10 mouse cellular contexts compared by ENCODE assay signal in the genomic region with DNA sequence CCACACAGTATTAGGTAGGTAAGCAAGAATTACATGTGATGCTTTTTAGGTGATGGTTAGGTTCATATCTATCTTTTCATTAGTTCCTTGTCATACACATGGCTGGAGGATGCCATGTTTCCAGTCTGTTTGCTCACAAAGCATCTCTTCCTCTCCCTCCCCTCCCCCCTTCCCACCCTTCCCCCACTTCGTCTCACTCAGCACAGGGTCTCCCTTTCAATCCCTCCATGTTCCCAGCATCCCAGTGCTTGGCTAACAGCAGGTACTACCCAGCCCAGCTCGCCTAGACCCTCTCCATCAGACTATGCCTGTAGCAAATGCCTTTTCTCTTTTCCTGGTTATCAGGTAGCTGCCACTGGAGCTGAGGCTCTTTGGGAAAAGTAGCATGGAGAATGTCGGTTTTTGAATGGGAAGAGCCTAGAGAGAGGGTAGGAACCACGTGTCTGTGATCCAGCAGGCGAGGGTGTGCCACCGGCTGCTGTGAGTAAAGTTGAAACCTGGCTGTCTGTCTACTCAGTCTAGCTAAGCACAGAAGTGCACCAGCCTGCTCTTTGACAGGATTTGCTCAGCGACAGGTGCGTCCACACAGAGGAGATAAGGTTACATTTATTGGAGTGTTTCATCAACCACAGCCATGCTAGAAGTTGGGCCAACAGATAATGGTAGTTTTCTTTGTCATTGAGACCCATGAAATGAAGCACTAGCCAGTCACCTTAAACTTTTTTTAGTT.
DNase-seq lines count a peak whose midpoint lies in the region; ATAC-seq and TF ChIP-seq lines count a peak whose summit lies in the region.
"Had no signal": no experiment of that assay in that cellular context is flagged by ENCODE, and none has a peak within 500 bp of the region (broad histone marks: within the 10 kb centered on the region; RNA-seq: fewer than 3 reads in every experiment).

No protein-coding gene starts in this region.

- DNase-seq in kidney, postnatal 4 days, result no peak
- no peak for DNase-seq in hindbrain, embryonic 14.5 days (ENCODE audit: low spot score)
- no peak for DNase-seq in yolk sac, embryonic 10.5 days (ENCODE audit: low spot score)
- no peak for DNase-seq in ovary, adult 18-20 months (ENCODE audit: low spot score)
- DNase-seq in urinary bladder, postnatal 36 days (ENCODE audit: low spot score in 2 of 2), result no peak
- DNase-seq: B cell, adult 2 months had no signal

- H3ac ChIP-seq in myocyte (ENCODE audit: control insufficient read depth, insufficient read length), result no peak overlapping the region

- no peak overlapping the region for H3K9ac ChIP-seq in kidney, embryonic 14.5 days (ENCODE audit: low read depth, low read length)
- no peak overlapping the region for H3K9ac ChIP-seq in embryonic facial prominence, embryonic 12.5 days
- no peak overlapping the region for H3K9ac ChIP-seq in hindbrain, embryonic 14.5 days
- H3K9ac ChIP-seq: liver, embryonic 12.5 days had no signal

- H3K27me3 ChIP-seq in kidney, embryonic 14.5 days (ENCODE audit: control insufficient read depth, insufficient read depth, low read length), result no peaks in the 10 kb centered on the region
- H3K27me3 ChIP-seq in embryonic facial prominence, embryonic 12.5 days, result no peaks in the 10 kb centered on the region
- H3K27me3 ChIP-seq in hindbrain, embryonic 14.5 days (ENCODE audit: control insufficient read depth, insufficient read depth, low read length), result no peaks in the 10 kb centered on the region
- H3K27me3 ChIP-seq in myocyte (ENCODE audit: control insufficient read depth, insufficient read depth, insufficient read length), result no peaks in the 10 kb centered on the region
- H3K27me3 ChIP-seq: liver, embryonic 12.5 days had no signal

- no peaks in the 10 kb centered on the region for H3K36me3 ChIP-seq in kidney, embryonic 14.5 days (ENCODE audit: control insufficient read depth, insufficient read depth, low read length)
- H3K36me3 ChIP-seq in embryonic facial prominence, embryonic 12.5 days, result no peaks in the 10 kb centered on the region
- no peaks in the 10 kb centered on the region for H3K36me3 ChIP-seq in hindbrain, embryonic 14.5 days (replicated peaks; ENCODE audit: control insufficient read depth, insufficient read depth)
- H3K36me3 ChIP-seq in myocyte (ENCODE audit: control insufficient read depth, insufficient read depth), result no peaks in the 10 kb centered on the region
- H3K36me3 ChIP-seq: liver, embryonic 12.5 days had no signal

- 0 out of 2 replicates have a peak, but pooled peaks have one; percentile 23 for ATAC-seq in kidney, embryonic 14.5 days (ENCODE audit: low FRiP score, low TSS enrichment)
- 0 out of 2 replicates have a peak, but pooled peaks have one; percentile 56 for ATAC-seq in embryonic facial prominence, embryonic 12.5 days (ENCODE audit: insufficient number of reproducible peaks, insufficient read depth, low FRiP score, low TSS enrichment)
- 0 out of 2 replicates have a peak, but pooled peaks have one; percentile 15 for ATAC-seq in hindbrain, embryonic 14.5 days (ENCODE audit: low FRiP score)
- ATAC-seq: liver, embryonic 12.5 days had no signal

- no peaks in the 10 kb centered on the region for H3K9me3 ChIP-seq in kidney, embryonic 14.5 days (ENCODE audit: control insufficient read depth, low read length)
- no peaks in the 10 kb centered on the region for H3K9me3 ChIP-seq in embryonic facial prominence, embryonic 12.5 days
- no peaks in the 10 kb centered on the region for H3K9me3 ChIP-seq in hindbrain, embryonic 14.5 days (ENCODE audit: control insufficient read depth, low read length)
- H3K9me3 ChIP-seq: liver, embryonic 12.5 days had no signal

- no peaks in the 10 kb centered on the region for H3K4me1 ChIP-seq in kidney, embryonic 14.5 days (ENCODE audit: control insufficient read depth, insufficient read depth, low read length)
- H3K4me1 ChIP-seq in embryonic facial prominence, embryonic 12.5 days, result no peaks in the 10 kb centered on the region
- peaks cover 19% of the 10 kb centered on the region for H3K4me1 ChIP-seq in hindbrain, embryonic 14.5 days (replicated peaks; ENCODE audit: control insufficient read depth, insufficient read depth, low read length)
- H3K4me1 ChIP-seq: liver, embryonic 12.5 days had no signal

- H3K79me2 ChIP-seq in myocyte (ENCODE audit: control insufficient read depth, insufficient read depth), result no peaks in the 10 kb centered on the region

- TF ChIP-seq POLR2A in myocyte (IDR thresholded peaks at IDR 0.05; ENCODE audit: insufficient read length, low read depth), result no peak

- H3K4me2 ChIP-seq in kidney, embryonic 14.5 days (replicated peaks; ENCODE audit: low read depth, low read length), result no peak overlapping the region
- H3K4me2 ChIP-seq in embryonic facial prominence, embryonic 12.5 days (replicated peaks), result no peak overlapping the region
- H3K4me2 ChIP-seq in hindbrain, embryonic 14.5 days (replicated peaks), result peak overlapping the region; percentile 17; the same call in 1 of the 2 replicates
- H3K4me2 ChIP-seq in myocyte (ENCODE audit: low read depth), result no peak overlapping the region
- H3K4me2 ChIP-seq: liver, embryonic 12.5 days had no signal

- 39% methylated on average over 8 of the region's 8 CpGs for WGBS in kidney, embryonic 14.5 days
- 62% methylated on average over 8 of the region's 8 CpGs for WGBS in embryonic facial prominence, embryonic 12.5 days
- 61% methylated on average over 8 of the region's 8 CpGs for WGBS in hindbrain, embryonic 14.5 days

- H3K27ac ChIP-seq in kidney, embryonic 14.5 days (ENCODE audit: low read depth, low read length), result no peak overlapping the region
- no peak overlapping the region for H3K27ac ChIP-seq in embryonic facial prominence, embryonic 12.5 days
- peak overlapping the region; percentile 82 for H3K27ac ChIP-seq in hindbrain, embryonic 14.5 days
- H3K27ac ChIP-seq: liver, embryonic 12.5 days had no signal

- no peak overlapping the region for H3K4me3 ChIP-seq in kidney, embryonic 14.5 days (ENCODE audit: low read length)
- H3K4me3 ChIP-seq in embryonic facial prominence, embryonic 12.5 days, result no peak overlapping the region
- H3K4me3 ChIP-seq in hindbrain, embryonic 14.5 days (replicated peaks; ENCODE audit: low read length), result no peak overlapping the region
- H3K4me3 ChIP-seq in myocyte, result no peak overlapping the region
- H3K4me3 ChIP-seq: liver, embryonic 12.5 days had no signal

TF ChIP-seq in myocyte, 11 proteins besides CTCF, POLR2A, EP300 and RAD21:
- TF ChIP-seq MYOG (IDR thresholded peaks at IDR 0.05; ENCODE audit: control insufficient read depth in 1 of 3, insufficient read depth in 1 of 3, insufficient read length in 2 of 3, low read depth in 2 of 3) (peak in 2 of 3 experiments; percentile 13 to 44), MYOD1 (IDR thresholded peaks at IDR 0.05; ENCODE audit: control insufficient read depth in 1 of 3, insufficient read length in 2 of 3, low read depth in 2 of 3) (peak; percentile 3 to 68 (median 8)), TCF3 (IDR thresholded peaks at IDR 0.05; ENCODE audit: insufficient read length, low read depth) (no peak)
